Mouse (Mus musculus): ENCODE results near the gene Vmn1r89. TPM values are rescaled to one million over a fixed set of nuclear protein-coding genes. Genes with fewer than 3 reads are reported as not detected.

The Vmn1r89 gene
- not detected for polyA plus RNA-seq (2017; shearing (Covaris generic))

DNA sequence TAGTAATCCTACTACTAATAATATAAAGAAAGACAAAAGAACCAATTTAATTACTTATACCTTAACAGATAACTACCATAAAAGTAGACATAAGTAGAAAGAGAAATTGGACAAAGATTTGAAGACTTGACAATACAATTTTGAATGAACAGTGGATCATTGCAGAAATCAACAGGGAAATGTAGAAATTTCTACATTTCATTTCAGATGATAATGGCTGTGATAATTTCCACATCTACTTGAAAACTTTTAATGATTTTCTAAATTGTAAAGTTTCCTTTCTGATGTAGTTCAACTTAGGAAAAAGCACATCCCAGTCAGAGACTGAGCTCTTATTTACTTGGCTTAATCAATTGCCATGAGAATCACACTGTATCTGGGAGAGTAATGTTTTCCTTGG, at the start of gene Vmn1r89:
TSS of gene Vmn1r89 (plus strand) at position 301 of the 400 bp plus-strand sequence.

Other genes with a start within 250 kb of the Vmn1r89 start
- 3.0 TPM for gene Zfp324, start 247.2 kb upstream of the Vmn1r89 start, polyA plus RNA-seq (2017; shearing (Covaris generic))
- 5.8 TPM for gene Zfp446, start 235.2 kb upstream of the Vmn1r89 start, polyA plus RNA-seq (2017; shearing (Covaris generic))
- 0.37 TPM for gene Slc27a5, start 214.8 kb upstream of the Vmn1r89 start, polyA plus RNA-seq (2017; shearing (Covaris generic))
- gene Trim28, start 213.9 kb upstream of the Vmn1r89 start, polyA plus RNA-seq (2017; shearing (Covaris generic)) = 148 TPM
- gene Zbtb45, start 203.0 kb upstream of the Vmn1r89 start, polyA plus RNA-seq (2017; shearing (Covaris generic)) = 8.6 TPM
- 144 TPM for gene Chmp2a, start 178.2 kb upstream of the Vmn1r89 start, polyA plus RNA-seq (2017; shearing (Covaris generic))
- 133 TPM for gene Ube2m, start 174.7 kb upstream of the Vmn1r89 start, polyA plus RNA-seq (2017; shearing (Covaris generic))
- 0.44 TPM for gene Mzf1, start 158.3 kb upstream of the Vmn1r89 start, polyA plus RNA-seq (2017; shearing (Covaris generic))
- not detected for gene Vmn1r85, start 117.8 kb upstream of the Vmn1r89 start, polyA plus RNA-seq (2017; shearing (Covaris generic))
- not detected for gene Vmn1r86, start 93.1 kb upstream of the Vmn1r89 start, polyA plus RNA-seq (2017; shearing (Covaris generic))
- gene Vmn1r87, start 72.9 kb upstream of the Vmn1r89 start, polyA plus RNA-seq (2017; shearing (Covaris generic)) = 0.35 TPM
- gene Vmn1r88, start 53.5 kb upstream of the Vmn1r89 start, polyA plus RNA-seq (2017; shearing (Covaris generic)) = 0.11 TPM
- gene Lig1, start 64.3 kb downstream of the Vmn1r89 start, polyA plus RNA-seq (2017; shearing (Covaris generic)) = 13.8 TPM
- 1.1 TPM for gene Zswim9, start 65.7 kb downstream of the Vmn1r89 start, polyA plus RNA-seq (2017; shearing (Covaris generic))
- not detected for gene Pla2g4c, start 111.6 kb downstream of the Vmn1r89 start, polyA plus RNA-seq (2017; shearing (Covaris generic))
- gene Cabp5, start 185.1 kb downstream of the Vmn1r89 start, polyA plus RNA-seq (2017; shearing (Covaris generic)) = not detected
- gene Bsph1, start 237.8 kb downstream of the Vmn1r89 start, polyA plus RNA-seq (2017; shearing (Covaris generic)) = 0.51 TPM

All from naive thymus-derived CD4-positive, alpha-beta T cell, adult 5 months (primary cell).